Mouse (Mus musculus) CD8-positive naive resting alpha-beta T cell, adult 2 months (primary cell): ENCODE data around the gene Gpsm3.
"Not testable (repeated sequence)": the region's sequence is repeated elsewhere in the genome, so short reads cannot be mapped to it uniquely, and the experiment has no call there.

ENCODE experiments used
- DNase-seq, 2 experiments: peaks; one replicate each; pipeline ENCODE4 v3.0.0; 2022; ENCODE audit warnings: low read depth in 2 of 2, low spot score in 2 of 2

The Gpsm3 gene

DNA sequence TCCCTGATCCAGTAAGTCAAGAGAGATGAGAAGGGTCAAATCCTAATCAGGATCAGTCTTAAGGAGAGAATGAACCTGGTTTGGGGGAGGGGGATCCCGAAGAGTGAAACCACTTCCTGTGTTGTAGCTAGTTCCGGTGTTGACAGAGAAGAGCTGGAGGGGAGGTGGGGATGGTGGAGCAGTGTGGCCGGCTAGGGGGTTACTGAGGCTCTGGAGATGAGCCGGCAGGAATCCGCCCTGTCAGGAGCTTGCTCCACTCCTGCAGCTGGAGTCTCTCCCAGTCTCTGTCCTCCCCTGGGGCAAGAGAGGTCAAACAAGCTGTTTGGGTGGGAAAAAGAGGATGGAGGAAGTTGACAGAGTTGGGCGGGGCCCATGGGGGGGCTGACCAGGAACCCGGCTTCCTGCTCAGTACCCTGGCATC is at the start of gene Gpsm3:
Gpsm3 (plus strand) TSS at position 126 of the 421 bp plus-strand sequence.
- DNase-seq: peak in 1 of 2 experiments; percentile 62

DNA sequence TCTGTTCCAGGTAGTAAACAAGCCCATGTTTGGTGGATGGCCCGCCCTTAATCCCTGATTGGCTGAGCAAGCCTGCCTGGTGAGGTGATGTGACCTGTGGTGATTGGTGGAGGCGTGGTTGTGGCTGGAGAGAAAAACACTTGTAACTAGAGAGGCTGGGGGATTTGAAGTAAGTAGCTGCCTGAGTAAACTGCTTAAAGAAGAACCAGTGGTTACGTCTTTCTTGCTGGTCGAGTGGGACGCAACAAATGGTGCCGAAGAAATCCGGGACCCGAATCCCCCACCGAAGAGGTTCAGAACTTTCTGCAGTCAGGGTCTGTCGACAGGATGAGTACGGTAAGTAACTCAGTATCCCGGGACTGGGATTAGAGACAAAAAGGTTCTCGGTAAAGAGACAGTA is 46.0 kb upstream of the Gpsm3 start:
- not testable (repeated sequence) for DNase-seq

DNA sequence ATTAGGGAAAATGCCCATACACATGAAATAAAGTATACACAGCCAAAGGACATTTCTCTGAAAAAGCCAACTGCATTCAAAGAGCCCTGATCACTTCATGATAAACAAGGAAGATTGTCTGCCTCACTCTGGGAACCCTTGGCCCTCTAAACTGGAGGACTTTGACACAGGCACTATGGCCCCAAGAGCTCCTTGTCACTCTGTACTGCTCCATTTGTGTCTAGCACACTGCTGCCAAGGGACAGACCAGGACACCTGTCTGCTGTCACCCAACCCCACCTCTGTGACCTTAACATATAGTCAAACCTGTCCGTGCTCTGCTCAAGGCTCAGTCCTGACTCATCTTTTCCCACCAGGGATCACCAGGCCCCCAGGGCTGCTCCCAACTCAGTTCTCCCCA is 42.8 kb upstream of the Gpsm3 start:
- DNase-seq: no peak

DNA sequence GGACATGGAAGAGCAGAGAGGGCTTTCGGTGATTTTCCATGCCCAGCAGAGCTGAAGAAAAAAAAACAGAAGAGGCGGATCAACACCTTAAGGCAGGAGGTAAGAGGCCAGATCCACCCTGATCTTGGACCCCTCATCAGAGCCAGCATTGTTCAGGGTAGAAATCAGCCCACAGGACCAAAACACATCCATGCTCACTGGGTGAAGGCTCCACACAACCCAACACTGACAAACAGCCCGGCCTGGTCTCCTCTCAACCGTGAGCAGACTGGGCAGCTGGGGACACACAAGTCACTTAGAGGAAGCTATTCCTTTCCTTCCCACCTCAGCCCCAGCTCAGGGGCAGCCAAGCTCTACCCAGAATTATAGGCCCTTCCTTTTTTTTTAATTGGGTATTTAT is 42.0 kb upstream of the Gpsm3 start:
- no peak for DNase-seq

DNA sequence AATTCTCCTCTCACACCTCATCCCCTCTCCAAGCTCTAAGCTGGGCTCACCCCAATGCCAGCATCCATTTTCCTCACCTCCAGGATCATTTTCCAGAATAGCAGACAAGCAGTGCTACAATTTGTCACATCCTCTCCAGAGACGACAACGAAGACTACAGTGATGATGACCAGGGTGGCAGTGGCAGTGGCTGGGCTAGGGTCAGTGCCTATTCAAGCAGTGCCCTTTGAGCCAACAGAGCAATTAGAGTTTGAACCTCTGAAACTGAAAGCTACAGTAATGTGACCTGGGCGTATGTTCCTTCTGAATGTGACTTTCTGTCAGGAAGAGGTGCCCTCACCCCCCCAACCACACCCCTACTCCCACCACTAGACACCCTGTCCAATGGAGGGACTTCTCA is 40.5 kb upstream of the Gpsm3 start:
- DNase-seq: no peak

DNA sequence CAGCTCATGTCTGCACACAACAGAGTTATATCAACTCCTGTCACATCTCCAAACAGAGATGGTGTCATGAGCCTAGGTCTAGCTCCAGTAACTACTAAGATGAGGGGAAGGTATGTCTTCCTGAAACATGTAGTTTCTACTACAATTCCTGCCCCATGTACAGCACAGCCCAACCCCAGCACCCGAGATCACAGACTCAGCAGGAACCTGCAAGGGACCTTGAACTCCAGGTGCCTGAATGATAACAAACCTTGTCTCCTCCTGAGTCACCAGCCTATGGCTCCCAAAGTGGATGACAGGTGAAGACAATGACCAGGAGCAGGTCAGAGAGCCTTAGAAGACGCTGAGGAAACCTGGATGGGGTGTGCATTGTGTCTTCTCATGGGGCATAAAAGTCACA is 39.8 kb upstream of the Gpsm3 start:
- no peak for DNase-seq

DNA sequence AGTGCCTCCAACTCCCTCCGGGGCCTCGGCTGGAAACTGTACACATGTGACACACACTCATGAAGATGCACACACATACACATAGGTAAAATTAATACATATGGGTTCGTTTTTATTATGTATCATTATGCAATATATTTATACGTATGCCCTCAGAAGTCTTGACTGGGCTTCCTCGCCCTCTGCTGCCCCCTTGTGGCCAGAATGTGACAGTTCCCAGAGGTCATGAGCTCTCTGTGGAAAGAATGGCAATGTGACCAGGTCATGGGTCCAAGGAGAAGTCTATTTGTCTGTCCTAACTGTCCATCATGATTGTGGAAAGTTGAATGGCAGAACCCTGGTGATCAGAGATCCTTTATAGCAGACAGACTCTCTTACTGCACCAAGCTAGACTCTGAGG is 34.1 kb upstream of the Gpsm3 start:
- peak; percentile 72 to 75 for DNase-seq

DNA sequence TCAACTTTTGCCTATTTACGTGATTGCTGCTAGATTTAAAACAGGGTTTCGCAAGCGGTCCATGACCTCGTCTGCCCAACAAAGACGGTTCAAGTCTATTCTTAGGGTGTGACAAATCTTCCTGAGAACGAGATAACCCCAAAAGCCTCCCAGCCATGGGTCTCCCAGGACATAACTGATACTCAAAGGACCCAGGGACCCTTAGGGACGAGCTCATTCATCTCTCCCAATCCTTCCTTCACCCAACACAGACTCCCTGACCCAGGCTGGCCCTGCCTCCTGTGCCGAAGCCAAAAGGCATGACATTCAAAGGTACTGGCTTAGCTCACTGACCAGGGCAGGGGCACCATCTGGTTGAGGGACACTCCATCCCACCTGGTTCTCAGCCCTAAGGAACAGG is 33.2 kb upstream of the Gpsm3 start:
- DNase-seq: no peak

DNA sequence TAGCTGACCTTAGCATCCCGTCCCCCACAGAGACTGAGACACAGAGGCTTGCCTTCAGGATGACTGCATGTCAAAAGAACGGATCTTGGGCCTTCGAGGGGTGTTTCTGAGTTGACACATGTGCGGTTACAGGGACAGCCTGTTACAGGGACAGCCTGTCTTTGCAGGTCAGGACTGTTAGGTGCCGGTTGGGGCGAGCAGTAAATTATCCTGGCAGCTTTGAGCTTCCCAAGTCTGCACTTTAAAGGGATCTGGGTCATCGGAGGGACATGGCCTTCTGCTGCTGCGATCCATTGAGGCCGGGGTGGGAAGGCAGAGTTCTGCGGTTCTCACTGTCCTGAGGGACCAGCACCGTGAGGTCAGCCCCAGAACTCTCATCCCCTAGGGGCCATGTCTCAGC is 32.2 kb upstream of the Gpsm3 start:
- no peak for DNase-seq

DNA sequence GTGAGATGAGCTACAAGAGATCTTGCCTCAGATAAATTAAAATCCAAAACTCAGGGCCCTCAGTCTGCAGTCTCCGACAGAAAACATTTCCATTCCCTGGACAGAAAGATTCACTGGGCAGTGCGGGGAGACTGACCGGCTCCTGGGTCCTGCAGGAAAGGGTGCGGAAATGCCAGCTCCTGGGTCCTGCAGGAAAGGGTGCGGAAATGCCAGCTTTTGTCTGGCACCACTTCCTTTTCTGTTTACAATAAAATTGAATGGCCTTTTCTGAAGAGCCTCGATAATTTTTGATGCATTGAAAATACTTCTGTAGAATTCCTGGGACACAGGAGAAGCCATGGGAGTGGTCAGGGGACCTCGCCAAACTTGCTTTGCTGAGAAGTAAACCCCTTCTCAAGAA is 30.5 kb upstream of the Gpsm3 start:
- no peak for DNase-seq

DNA sequence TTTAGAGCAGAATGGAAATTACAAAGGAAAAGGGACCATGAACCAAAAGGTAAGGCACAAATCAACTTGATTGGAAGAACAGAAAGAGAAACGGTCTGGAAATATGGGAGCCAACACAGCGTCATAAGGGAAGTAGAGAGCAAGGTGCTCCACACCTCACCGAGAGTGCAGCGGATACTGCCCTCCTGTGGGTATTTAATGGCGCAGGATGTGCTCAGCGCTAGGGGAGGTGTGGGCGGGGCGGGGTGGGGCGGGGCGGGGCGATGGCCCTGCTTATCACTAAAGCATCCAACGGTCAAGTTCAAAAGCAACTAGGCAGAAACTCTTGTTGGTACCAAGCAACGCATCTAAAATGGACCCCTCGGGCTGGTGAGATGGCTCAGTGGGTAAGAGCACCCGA is 29.7 kb upstream of the Gpsm3 start:
- no peak for DNase-seq

DNA sequence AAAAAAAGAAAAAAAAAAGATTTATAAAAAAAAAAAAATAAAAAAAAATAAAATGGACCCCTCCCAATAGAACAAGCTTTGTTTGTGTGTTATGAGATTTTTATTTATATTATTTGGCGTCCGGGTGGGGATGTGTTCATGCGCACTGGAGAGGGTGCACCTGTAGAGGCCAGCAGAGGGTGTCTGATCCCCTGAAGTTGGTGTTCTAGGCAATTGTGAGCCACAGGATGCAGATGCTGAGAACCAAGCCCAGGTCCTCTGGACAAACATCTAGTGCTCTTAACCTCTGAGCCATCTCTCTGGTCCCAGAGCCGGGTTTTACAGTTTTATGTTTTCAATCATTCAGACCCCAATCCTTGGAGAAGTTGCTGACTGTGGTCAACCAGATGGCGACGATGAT is 29.2 kb upstream of the Gpsm3 start:
- no peak for DNase-seq

DNA sequence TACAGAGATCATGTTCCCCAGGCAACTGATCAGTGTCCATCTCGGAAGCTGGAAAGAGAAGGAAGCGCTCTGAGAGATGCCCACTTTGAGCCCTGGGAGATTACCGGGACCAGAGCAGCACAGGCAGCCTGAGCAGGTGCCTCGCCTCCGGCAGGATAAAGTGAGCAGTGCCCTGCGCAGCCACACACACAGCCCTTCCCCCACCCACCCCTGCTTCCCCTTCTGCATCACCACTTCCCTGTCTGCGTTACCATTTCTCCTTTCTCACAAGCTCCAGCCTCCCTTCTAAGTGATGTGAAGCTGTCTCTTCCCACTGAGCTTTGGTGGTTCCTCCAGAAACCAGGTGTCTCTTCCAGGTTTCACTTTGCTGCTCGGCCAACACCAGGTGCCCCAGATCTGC is 28.4 kb upstream of the Gpsm3 start:
- DNase-seq: no peak

DNA sequence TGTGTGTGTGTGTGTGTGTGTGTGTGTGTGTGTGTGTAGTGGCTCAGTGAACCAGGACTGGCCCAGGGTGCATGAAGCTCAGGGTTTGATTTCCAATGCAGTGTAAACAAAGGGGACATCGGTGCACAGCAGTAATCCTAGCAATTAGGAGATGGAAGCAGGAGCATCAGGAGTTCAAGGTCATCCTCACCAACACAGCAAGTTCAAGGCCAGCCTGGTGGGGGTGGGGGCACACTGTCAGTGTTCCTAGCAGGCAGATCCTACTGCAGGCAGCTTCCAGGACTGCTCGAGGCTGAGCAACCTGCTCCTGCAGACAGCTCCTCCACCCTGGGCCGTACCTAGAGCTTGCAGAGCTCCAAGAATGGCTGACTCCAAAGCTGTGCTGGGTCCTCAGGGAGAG is 27.0 kb upstream of the Gpsm3 start:
- DNase-seq: no peak

DNA sequence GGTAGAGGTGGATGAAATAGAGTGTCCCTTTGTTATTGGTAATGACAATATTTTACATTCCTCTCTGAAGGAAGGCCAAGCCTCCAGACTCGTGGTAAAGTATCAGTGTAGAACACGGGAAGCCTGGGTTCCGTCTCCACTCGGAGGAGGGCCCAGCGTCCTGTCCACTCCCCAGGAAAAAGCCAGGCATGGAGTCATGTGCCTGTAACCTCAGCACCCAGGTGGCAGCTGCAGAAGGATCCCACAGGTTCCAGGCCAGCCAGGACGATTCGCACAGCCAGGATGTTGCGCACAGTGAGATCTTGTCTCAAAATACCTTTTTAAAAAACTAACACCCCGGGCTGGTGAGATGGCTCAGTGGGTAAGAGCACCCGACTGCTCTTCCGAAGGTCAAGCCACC is 26.3 kb upstream of the Gpsm3 start:
- DNase-seq: no peak

DNA sequence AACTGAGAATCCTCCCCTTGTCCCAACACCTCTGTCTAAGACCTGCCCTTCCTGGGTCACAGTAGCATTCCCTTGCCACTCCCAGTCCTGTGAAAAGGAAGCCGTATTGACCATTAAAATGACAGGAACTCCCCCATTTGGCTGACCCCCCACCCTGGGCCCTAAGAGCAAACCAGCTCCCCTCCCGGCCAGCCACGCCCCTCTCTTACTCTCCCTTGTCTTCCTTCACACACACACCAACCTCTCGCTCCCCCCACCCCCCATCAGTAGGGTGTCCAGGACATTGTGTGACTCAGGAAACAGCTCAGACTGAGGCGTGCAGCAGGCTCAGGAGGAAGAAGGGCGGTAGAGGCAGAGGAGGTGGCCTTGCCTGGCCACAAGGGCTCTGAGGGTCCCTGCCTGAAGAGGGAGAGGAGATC is 25.6 kb upstream of the Gpsm3 start, which contains the start of gene Notch4:
Notch4 (plus strand) TSS at position 266 of the 419 bp plus-strand sequence.
- DNase-seq: no peak

DNA sequence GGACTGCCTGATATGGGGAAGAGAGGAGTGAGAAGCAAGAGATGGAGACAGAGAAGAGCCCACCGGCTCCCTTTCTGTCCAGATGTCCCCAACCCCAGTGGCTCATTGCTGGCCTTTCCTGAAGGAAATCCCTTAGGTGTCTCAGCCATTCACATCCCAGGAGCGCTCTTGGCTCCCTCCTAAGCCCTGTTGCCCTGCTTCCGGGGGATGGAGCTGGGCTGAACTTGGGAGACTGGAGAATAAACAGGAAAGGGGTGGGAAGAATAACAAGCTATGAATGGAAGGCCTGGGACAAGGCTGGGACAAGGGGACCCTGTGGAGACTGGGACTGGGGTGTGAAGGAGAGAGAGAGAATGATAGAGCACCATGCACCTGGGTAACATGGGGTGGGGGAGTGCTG is 24.8 kb upstream of the Gpsm3 start:
- DNase-seq: no peak

DNA sequence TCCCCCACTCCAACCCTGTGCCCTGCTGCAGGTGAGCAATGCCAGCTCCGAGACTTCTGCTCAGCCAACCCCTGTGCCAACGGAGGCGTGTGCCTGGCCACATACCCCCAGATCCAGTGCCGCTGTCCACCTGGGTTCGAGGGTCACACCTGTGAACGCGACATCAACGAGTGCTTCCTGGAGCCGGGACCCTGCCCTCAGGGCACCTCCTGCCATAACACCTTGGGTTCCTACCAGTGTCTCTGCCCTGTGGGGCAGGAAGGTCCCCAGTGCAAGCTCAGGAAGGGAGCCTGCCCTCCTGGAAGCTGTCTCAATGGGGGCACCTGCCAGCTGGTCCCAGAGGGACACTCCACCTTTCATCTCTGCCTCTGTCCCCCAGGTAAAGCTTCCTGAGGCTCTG is 22.3 kb upstream of the Gpsm3 start:
- DNase-seq: no peak

DNA sequence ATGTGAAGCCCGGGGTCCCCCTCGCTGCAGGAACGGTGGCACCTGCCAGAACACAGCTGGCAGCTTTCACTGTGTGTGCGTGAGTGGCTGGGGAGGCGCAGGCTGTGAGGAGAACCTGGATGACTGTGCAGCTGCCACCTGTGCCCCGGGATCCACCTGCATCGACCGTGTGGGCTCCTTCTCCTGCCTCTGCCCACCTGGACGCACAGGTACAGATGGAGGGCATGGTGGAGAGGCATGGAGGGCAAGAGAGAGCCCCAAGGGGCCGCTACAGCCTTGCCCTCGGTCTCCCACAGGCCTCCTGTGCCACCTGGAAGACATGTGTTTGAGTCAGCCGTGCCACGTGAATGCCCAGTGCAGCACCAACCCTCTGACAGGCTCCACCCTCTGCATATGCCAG is 21.2 kb upstream of the Gpsm3 start:
- DNase-seq: no peak

DNA sequence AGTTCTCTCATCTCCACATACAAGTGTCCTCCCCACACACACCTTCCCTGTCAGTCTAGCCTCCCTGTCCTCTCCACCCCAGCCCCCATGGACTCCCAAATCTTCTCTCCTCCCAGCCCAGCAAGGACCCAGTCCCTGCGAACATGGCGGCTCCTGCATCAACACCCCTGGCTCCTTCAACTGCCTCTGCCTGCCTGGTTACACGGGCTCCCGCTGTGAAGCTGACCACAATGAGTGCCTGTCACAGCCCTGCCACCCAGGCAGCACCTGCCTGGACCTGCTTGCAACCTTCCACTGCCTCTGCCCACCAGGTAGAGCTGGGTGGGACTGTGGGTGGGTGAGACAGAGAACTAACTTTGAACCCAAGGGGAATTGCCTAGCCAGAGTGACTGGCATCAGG is 19.7 kb upstream of the Gpsm3 start:
- DNase-seq: no peak

DNA sequence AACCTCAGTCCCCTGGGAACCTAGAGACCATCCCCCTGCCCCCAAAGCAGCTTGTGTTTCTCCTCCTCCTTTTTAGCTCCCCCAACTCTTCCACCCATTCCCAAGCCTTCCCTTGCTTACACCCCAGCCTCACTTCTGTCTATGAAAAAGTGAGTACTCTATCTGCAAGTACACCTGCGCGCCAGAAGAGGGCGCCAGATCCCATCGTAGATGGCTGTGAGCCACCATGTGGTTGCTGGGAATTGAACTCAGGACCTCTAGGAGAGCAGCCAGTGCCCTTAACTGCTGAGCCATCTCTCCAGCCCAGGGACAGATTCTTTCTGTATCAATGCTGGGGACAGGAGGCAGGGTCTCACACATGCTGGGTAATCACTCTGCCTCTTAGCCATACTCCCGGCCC is 17.7 kb upstream of the Gpsm3 start:
- DNase-seq: no peak

DNA sequence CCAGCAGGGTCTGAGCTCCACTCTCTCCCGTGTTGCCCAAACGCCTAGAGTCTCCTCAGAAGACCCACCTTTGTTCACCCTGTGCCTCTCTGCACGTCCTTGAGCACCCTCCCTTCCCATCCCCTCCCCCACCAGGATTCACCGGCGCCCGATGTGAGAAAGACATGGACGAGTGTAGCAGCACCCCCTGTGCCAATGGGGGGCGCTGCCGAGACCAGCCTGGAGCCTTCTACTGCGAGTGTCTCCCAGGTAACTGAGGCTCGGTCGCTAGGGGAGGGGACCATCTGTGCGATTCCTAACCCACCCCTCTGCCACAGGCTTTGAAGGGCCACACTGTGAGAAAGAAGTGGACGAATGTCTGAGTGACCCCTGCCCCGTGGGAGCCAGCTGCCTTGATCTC is 17.2 kb upstream of the Gpsm3 start:
- no peak for DNase-seq

DNA sequence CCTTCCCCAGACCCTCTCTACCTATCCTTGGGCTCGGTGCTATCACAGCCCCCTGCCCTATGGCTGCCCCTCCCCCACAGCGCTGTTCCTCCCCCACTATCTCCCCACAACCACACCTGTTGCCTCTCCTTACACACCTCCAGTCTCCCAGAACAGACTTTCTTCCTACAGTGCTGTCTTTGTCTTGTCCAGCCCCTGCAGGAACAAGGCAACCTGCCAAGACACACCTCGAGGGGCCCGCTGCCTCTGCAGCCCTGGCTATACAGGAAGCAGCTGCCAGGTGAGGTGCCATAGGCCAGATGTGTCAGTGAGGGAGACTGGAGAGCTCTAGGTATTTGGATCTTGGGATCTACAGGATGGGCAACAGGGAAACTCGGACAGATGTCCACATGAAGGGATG is 13.0 kb upstream of the Gpsm3 start:
- no peak for DNase-seq

DNA sequence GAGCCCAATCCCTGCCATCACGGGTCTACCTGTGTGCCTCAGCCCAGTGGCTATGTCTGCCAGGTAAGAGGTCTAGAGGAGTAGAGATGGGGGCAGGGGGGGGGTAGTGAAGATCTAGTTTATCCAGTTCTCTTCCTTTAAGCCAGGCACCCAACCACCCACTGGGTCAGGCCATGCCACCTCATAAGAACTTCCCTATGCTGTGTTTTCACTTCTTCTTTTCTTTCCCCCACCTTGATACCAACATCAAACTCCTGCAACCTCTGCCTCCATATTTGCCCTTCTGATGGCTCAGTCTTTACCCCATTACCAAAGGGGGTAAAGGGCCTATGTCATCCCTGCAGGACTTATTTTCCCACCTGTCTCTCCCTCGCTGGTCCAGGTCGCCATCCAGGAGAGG is 11.5 kb upstream of the Gpsm3 start:
- no peak for DNase-seq
